Mouse (Mus musculus) olfactory bulb, adult 2 months (tissue): ENCODE data around the gene Cnot10.

Source experiments
- CTCF ChIP-seq: fragments of 200-500 bp; IDR thresholded peaks from 2 replicates; pipeline ENCODE4 v1.5.1; 2012; ENCODE audit warnings: low read depth, mild to moderate bottlenecking, low read length, moderate library complexity; ENCODE audit not compliant: insufficient read depth
- POLR2A ChIP-seq: fragments of 200-500 bp; IDR thresholded peaks from 2 replicates; pipeline ENCODE4 v1.6.1; 2012; ENCODE audit warnings: mild to moderate bottlenecking, low read depth, low read length, moderate library complexity; ENCODE audit not compliant: insufficient read depth

GRCm38 (mm10) chr9:114649371-114649770, 9.4 kb upstream of the Cnot10 start:
- TF ChIP-seq CTCF, result no peak
- no peak for TF ChIP-seq POLR2A
